Mouse (Mus musculus) cerebellum, adult 18-20 months (tissue): Measurements from ENCODE around the gene F12.

ENCODE experiments used
- DNase-seq, 2 experiments: peaks; one replicate each; pipeline ENCODE4 v3.0.0; 2021

The F12 gene

GRCm38 (mm10) chr13:55370234-55370633 is 56.4 kb downstream of the F12 start:
- DNase-seq = no peak

- no peak for DNase-seq
Measured at GRCm38 (mm10) chr13:55369531-55370114, 57.0 kb downstream of the F12 start, which contains the start of gene Rgs14. Gene Rgs14, plus strand, starts transcription at chr13:55369732.

DNA sequence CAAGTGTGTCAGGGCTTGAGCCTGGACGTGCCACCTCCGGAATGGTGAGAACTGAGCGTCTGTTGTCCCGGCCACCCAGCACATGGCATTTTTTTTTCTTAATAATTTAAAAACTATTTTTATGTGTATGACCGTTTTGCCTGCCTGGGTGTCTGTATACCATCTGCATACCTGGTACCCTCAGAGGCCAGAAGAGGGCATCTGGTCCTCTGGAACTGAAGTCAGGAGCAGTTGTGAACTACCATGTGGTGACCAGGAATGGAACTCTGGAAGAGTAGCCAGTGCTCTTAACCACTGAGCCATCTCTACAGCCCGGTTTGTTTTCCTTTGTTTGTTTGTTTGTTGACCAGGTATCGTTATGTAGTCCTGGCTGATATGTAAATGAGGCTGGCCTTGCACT is 58.2 kb downstream of the F12 start:
- no peak for DNase-seq
